Mouse (Mus musculus) stomach, postnatal 0 days (tissue): ENCODE measurements around the gene Birc7.
A peak's percentile ranks its signal among the peaks of the same experiment; 100 is the strongest.

Source experiments
- CTCF ChIP-seq: IDR thresholded peaks from 2 replicates; pipeline ENCODE4 v1.5.1; 2016; ENCODE audit warnings: antibody characterized with exemption, low read depth, mild to moderate bottlenecking, moderate library complexity
- EP300 ChIP-seq: optimal IDR thresholded peaks from 2 replicates; pipeline ENCODE3; 2016; ENCODE audit warnings: antibody characterized with exemption

DNA sequence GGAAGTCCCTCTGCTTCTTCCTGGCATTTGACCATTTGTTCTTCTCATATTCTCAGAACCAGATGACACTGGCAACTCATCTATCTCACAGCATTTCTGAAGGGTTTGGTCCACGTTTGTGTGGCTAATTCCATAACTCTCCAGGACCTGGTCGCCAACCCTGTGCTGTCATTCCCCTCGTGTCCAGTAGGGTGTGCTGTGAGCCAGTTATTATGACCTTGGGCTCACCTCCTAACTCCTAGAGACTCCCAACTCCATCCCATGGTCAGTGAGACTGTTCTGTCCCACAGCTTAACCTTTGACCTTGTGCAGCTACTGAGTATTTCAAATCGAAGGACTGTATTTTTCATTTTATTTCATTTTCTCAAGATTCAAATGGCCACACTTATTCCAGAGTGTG, 3.6 kb upstream of the Birc7 start:
- TF ChIP-seq EP300: no peak
- peak; percentile 98 for TF ChIP-seq CTCF
